ENCODE assay signal across 9 mouse cellular contexts in the genomic region with DNA sequence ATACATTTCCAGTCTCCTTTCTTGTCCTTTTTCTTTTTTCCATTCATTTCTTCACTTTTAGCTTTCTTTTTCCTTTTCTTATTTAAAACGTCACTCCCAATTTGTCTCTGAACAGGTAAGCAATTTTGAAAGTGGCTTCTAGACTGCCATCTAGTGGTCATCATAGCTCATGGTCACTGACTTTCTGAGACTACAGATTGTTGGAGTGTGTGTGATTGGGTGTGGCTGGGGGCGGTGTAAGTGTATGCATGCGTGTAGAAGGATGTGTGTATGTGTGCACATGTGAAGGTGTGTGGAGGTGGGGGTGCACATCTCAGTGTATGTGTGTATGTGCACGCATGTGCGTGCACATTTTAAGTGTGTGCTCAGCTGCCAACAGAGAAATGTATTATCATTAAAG.
DNase-seq lines count a peak whose midpoint lies in the region; ATAC-seq and TF ChIP-seq lines count a peak whose summit lies in the region.
"Had no signal": no experiment of that assay in that cellular context is flagged by ENCODE, and none has a peak within 500 bp of the region (broad histone marks: within the 10 kb centered on the region; RNA-seq: fewer than 3 reads in every experiment).

No protein-coding gene starts in this region.

- no peak overlapping the region for H3K27ac ChIP-seq in left cerebral cortex, adult 2 months
- no peak overlapping the region for H3K27ac ChIP-seq in embryonic fibroblast, embryonic 13.5 days (ENCODE audit: insufficient read depth, low read length)
- no peak overlapping the region for H3K27ac ChIP-seq in kidney, embryonic 15.5 days

- H3K4me2 ChIP-seq in kidney, embryonic 15.5 days: no peak overlapping the region

- WGBS in kidney, embryonic 15.5 days: 46% methylated on average over 5 of the region's 5 CpGs

- no peaks in the 10 kb centered on the region for H3K27me3 ChIP-seq in kidney, embryonic 15.5 days

- H3K9me3 ChIP-seq in kidney, embryonic 15.5 days (replicated peaks): no peaks in the 10 kb centered on the region

- TF ChIP-seq POLR2A in embryonic fibroblast, embryonic 13.5 days (IDR thresholded peaks at IDR 0.05; ENCODE audit: low read depth, low read length): no peak

- no peaks in the 10 kb centered on the region for H3K36me3 ChIP-seq in kidney, embryonic 15.5 days

- no peaks in the 10 kb centered on the region; the same call in 1 of the 2 replicates for H3K4me1 ChIP-seq in embryonic fibroblast, embryonic 13.5 days (ENCODE audit: control insufficient read depth, insufficient read depth, low read length)
- peaks cover 11% of the 10 kb centered on the region for H3K4me1 ChIP-seq in kidney, embryonic 15.5 days

- ATAC-seq in activated CD4-positive, CD25-positive, alpha-beta regulatory T cell, adult 4 months: peak; percentile 63
- ATAC-seq in kidney, embryonic 15.5 days (replicated peaks; ENCODE audit: low FRiP score): 0 out of 2 replicates have a peak, but pooled peaks have one; percentile 52
- peak; percentile 66 for ATAC-seq in monocyte, adult 5-6 weeks (replicated peaks; ENCODE audit: insufficient number of reproducible peaks, low FRiP score, low TSS enrichment, poor library complexity, severe bottlenecking)

- H3K4me3 ChIP-seq in left cerebral cortex, adult 2 months: no peak overlapping the region
- H3K4me3 ChIP-seq in embryonic fibroblast, embryonic 13.5 days (ENCODE audit: insufficient read depth, low read length): no peak overlapping the region
- H3K4me3 ChIP-seq in kidney, embryonic 15.5 days (replicated peaks): no peak overlapping the region
- H3K4me3 ChIP-seq: erythroblast, embryonic 14.5 days had no signal

- peak; percentile 78 for TF ChIP-seq CTCF in left cerebral cortex, adult 2 months (IDR thresholded peaks at IDR 0.05)
- 0 out of 2 replicates have a peak, but pooled peaks have one; percentile 25 for TF ChIP-seq CTCF in embryonic fibroblast, embryonic 13.5 days (IDR thresholded peaks at IDR 0.05; ENCODE audit: borderline replicate concordance, insufficient read depth, low read length)

- no peak overlapping the region for H3K9ac ChIP-seq in kidney, embryonic 15.5 days

- intact Hi-C loops in left cerebral cortex, adult 2 months (cut with DNase I): loop anchor here (5.0 to 10.0 kb wide), 3 partner anchors 188 to 478 kb away; no protein-coding TSS in a partner anchor
- intact Hi-C loops in left cerebral cortex, postnatal 10 days (cut with DNase I): loop anchor here (5.0 to 10.0 kb wide), 3 partner anchors 185 to 475 kb away; no protein-coding TSS in a partner anchor

- DNase-seq in left cerebral cortex, adult 2 months (ENCODE audit: extremely low spot score in 1 of 2, low spot score in 2 of 2): no peak
- DNase-seq in left cerebral cortex, postnatal 10 days (ENCODE audit: extremely low spot score in 1 of 2, low spot score in 2 of 2): no peak
- no peak for DNase-seq in urinary bladder, postnatal 25 days (ENCODE audit: low spot score)
- no peak for DNase-seq in right cerebral cortex, adult 2 months (ENCODE audit: low spot score in 2 of 2)
